Mouse (Mus musculus): ENCODE data around the gene Hs3st5.
"Not testable (repeated sequence)": the region's sequence is repeated elsewhere in the genome, so short reads cannot be mapped to it uniquely, and the experiment has no call there.

Hs3st5 gene

GRCm38 (mm10) chr10:36506727-36507555, at the start of gene Hs3st5:
Hs3st5 (plus strand) TSS chr10:36506814.
- DNase-seq (ENCODE audit: low read depth), result no peak

GRCm38 (mm10) chr10:36468664-36469063, 38.0 kb upstream of the Hs3st5 start:
- DNase-seq (ENCODE audit: low read depth), result no peak

- no peak for DNase-seq (ENCODE audit: low read depth)
Measured at GRCm38 (mm10) chr10:36471135-36471534, 35.5 kb upstream of the Hs3st5 start.

GRCm38 (mm10) chr10:36474834-36475233, 31.8 kb upstream of the Hs3st5 start:
- DNase-seq (ENCODE audit: low read depth), result no peak

- DNase-seq (ENCODE audit: low read depth), result no peak
Measured at GRCm38 (mm10) chr10:36477543-36477942, 29.1 kb upstream of the Hs3st5 start.

GRCm38 (mm10) chr10:36483362-36483761, 23.3 kb upstream of the Hs3st5 start:
- no peak for DNase-seq (ENCODE audit: low read depth)

GRCm38 (mm10) chr10:36484011-36484410, 22.6 kb upstream of the Hs3st5 start:
- DNase-seq (ENCODE audit: low read depth), result no peak

- no peak for DNase-seq (ENCODE audit: low read depth)
Measured at GRCm38 (mm10) chr10:36484728-36485300, 21.8 kb upstream of the Hs3st5 start.

GRCm38 (mm10) chr10:36493566-36493965, 13.0 kb upstream of the Hs3st5 start:
- DNase-seq (ENCODE audit: low read depth), result no peak

- no peak for DNase-seq (ENCODE audit: low read depth)
Measured at GRCm38 (mm10) chr10:36499713-36500112, 6.9 kb upstream of the Hs3st5 start.

GRCm38 (mm10) chr10:36506033-36506726, 434 bp upstream of the Hs3st5 start:
- no peak for DNase-seq (ENCODE audit: low read depth)

- no peak for DNase-seq (ENCODE audit: low read depth)
Measured at GRCm38 (mm10) chr10:36507556-36507870, 899 bp downstream of the Hs3st5 start.

GRCm38 (mm10) chr10:36507991-36508546, 1.5 kb downstream of the Hs3st5 start:
- no peak for DNase-seq (ENCODE audit: low read depth)

- DNase-seq (ENCODE audit: low read depth), result no peak
Measured at GRCm38 (mm10) chr10:36509477-36509876, 2.9 kb downstream of the Hs3st5 start.

GRCm38 (mm10) chr10:36523881-36524280, 17.3 kb downstream of the Hs3st5 start:
- DNase-seq (ENCODE audit: low read depth), result no peak

GRCm38 (mm10) chr10:36533633-36534335, 27.2 kb downstream of the Hs3st5 start:
- DNase-seq (ENCODE audit: low read depth), result no peak

- DNase-seq (ENCODE audit: low read depth), result peak; percentile 7
Measured at GRCm38 (mm10) chr10:36546622-36547021, 40.0 kb downstream of the Hs3st5 start.

GRCm38 (mm10) chr10:36547713-36548112, 41.1 kb downstream of the Hs3st5 start:
- not testable (repeated sequence) for DNase-seq (ENCODE audit: low read depth)

GRCm38 (mm10) chr10:36554057-36554456, 47.4 kb downstream of the Hs3st5 start:
- no peak for DNase-seq (ENCODE audit: low read depth)

- DNase-seq (ENCODE audit: low read depth), result no peak
Measured at GRCm38 (mm10) chr10:36554941-36555888, 48.6 kb downstream of the Hs3st5 start.

- no peak for DNase-seq (ENCODE audit: low read depth)
Measured at GRCm38 (mm10) chr10:36556128-36556527, 49.5 kb downstream of the Hs3st5 start.

All from naive thymus-derived CD4-positive, alpha-beta T cell, adult 2 months (primary cell).